Mouse (Mus musculus): ENCODE data around the gene Hsf3.
"Not testable (repeated sequence)": the region's sequence is repeated elsewhere in the genome, so short reads cannot be mapped to it uniquely, and the experiment has no call there.

The Hsf3 gene

GRCm38 (mm10) chrX:96456201-96456963 lies at the start of gene Hsf3:
Gene Hsf3 (minus strand): TSS chrX:96456294.
- DNase-seq = no peak

- no peak for DNase-seq
These were observed 45.5 kb upstream of the Hsf3 start for GRCm38 (mm10) chrX:96501580-96501979.

- no peak for DNase-seq
These were observed 945 bp downstream of the Hsf3 start, which contains the start of gene Heph for GRCm38 (mm10) chrX:96455149-96455548. Gene Heph (plus strand): TSS chrX:96455359.

- no peak for DNase-seq
These were observed 36.7 kb downstream of the Hsf3 start for GRCm38 (mm10) chrX:96419383-96419782.

- no peak for DNase-seq
These were observed 38.4 kb downstream of the Hsf3 start for GRCm38 (mm10) chrX:96417733-96418132.

GRCm38 (mm10) chrX:96416970-96417369 lies 39.1 kb downstream of the Hsf3 start:
- DNase-seq = no peak

GRCm38 (mm10) chrX:96415351-96415750 lies 40.7 kb downstream of the Hsf3 start:
- DNase-seq = not testable (repeated sequence)

GRCm38 (mm10) chrX:96339108-96339507 lies 117.0 kb downstream of the Hsf3 start:
- no peak for DNase-seq

- DNase-seq = peak in 1 of 2 experiments; percentile 14
These were observed 126.3 kb downstream of the Hsf3 start for GRCm38 (mm10) chrX:96329764-96330163.

- DNase-seq = no peak
These were observed 162.8 kb downstream of the Hsf3 start, which contains the start of gene Vsig4 for GRCm38 (mm10) chrX:96293338-96293737. Gene Vsig4 (minus strand): TSS chrX:96293438.

GRCm38 (mm10) chrX:96256509-96256908 lies 199.6 kb downstream of the Hsf3 start:
- no peak for DNase-seq
